Mouse (Mus musculus): ENCODE data around the gene Pde3a.
A peak's percentile ranks its signal among the peaks of the same experiment; 100 is the strongest.

The Pde3a gene

DNA sequence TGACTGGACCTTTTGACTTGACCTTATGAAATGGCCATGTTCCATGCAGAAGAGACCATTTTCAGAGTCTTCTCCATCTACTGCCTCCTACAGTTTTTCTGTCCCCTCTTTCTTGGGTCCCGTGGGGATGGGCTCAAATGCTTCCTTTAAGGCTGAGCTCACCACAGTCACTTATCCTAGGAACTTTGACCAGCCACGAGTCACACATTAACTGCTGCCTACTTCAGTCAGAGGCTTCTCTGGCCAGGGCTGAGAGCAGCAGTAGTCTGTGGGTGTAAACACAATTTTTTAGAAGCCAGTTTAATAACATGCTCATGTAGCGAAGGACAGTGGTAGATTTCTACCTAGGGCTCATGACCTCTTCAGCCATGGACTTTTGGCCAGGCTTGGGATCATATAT, 79.0 kb downstream of the Pde3a start:
- no peak for DNase-seq (ENCODE audit: low spot score in 2 of 2)

DNA sequence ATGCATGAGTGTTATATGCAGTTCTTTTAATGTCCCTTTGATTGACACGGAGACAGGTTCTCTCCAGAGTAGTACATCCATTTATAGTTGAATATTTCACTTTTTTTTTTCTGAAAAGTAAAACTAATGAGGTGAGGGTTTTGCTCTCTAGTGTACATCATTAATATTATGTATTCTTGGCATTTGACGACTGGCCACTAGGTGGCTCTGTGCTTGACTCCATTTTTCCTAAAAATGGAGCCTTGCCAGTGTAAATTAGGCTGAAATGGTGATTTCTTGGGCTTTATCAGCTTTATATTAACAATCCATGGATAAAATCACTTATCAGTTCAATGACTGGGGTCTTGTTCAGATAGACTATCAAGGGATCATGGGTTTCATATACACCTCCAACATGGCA, 82.4 kb downstream of the Pde3a start:
- no peak for DNase-seq (ENCODE audit: low spot score in 2 of 2)

DNA sequence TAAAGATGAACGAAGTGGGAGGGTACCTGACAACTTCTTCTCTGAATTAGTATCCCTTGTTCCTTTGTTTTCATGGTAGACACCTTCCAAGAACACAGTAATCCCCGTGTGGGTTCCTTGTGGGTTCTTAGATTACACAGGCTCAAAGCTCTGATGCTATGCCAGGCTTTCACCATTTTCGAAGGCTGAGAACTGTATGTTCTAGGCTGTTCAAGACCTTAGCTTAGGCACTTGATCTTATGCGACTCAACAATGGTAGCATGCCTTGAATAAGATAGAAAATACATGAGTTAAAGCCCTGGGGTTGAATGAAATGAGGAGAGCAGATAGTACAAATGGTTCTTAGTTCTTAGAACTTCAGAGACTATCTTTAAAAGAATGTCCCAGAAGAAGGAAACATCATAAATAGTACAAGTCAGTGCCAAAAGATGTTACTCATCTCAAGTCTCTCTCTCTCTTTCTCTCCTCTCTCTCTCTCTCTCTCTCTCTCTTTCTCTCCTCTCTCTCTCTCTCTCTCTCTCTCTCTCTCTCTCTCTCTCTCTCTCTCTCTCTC, 83.6 kb downstream of the Pde3a start:
- no peak for DNase-seq (ENCODE audit: low spot score in 2 of 2)

DNA sequence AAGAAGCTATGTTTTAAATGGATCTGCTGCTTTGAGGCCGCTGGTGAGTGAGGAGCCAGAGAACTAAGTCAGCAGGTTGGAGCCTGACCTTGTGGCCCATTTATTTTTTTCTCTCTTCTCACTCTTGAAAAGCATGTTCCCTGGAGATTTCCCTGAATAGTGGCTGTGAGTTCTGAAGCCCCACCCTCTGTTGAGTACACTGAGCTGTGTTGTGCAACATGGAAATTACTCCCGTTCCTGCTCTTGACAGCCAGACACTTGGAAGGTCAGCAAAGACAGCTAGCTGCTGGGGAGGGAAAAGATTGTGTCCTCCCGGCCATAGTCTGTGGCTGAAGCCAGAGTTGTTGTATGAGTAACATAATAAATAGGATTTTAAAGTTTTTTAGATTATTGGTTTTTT, 84.2 kb downstream of the Pde3a start:
- no peak for DNase-seq (ENCODE audit: low spot score in 2 of 2)

DNA sequence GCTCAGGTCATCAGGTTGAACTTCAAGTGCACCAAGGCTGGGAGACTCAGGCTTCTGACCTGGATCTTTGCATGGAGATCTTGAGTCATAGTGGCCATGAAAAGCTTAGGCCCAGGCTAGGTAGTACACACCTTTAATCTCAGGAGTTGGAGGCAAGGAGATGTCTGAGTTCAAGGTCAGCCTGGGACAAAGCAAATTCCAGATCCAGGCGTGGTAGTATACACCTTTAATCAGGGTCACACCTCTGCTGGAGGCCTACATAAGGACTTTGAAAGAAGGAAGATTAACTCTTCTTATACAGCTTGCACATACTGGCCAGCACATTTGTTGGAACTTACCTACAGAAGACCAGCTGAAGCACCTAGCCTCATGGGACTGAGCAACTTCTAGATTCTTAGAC, 86.8 kb downstream of the Pde3a start:
- no peak for DNase-seq (ENCODE audit: low spot score in 2 of 2)

DNA sequence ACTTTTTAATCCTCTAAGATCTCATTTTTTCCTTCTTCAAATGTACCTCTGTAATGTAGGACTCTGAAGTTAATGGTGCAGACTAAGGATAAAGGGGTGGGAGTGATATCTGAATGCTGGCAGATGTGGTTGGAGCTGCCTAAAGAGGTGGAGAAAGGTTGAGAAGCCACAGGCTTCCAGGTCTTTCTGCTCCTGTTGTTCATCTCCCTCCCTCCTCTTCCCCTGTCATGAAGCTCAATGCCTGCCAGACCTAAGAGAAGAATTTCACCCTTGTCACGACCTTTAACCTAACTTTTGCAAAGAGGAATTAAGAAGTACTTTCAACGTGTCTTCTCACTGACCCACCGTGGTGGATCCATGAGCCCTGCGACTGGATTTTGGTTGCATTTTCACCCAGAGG, 87.4 kb downstream of the Pde3a start:
- no peak for DNase-seq (ENCODE audit: low spot score in 2 of 2)

DNA sequence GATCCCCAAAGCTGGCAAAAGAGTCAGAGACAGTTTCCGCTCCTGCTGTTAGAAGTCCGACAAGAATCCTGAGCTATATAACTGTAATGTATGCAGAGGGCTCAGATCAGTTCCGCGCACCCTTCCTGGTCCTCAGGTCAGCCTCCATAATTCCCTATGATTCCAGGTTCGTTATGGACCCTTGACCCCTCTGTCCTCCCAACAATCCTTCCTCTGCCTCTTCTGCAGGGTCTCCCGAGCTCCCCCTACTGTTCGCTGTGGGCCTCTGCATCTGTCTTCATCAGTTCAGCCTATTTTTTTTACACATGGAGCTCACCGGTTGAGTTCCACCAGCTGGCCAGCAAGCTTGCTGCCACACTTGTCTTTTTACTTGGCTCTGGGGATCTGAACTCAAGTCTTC, 88.6 kb downstream of the Pde3a start:
- DNase-seq (ENCODE audit: low spot score in 2 of 2) = peak in 1 of 2 experiments; percentile 16

DNA sequence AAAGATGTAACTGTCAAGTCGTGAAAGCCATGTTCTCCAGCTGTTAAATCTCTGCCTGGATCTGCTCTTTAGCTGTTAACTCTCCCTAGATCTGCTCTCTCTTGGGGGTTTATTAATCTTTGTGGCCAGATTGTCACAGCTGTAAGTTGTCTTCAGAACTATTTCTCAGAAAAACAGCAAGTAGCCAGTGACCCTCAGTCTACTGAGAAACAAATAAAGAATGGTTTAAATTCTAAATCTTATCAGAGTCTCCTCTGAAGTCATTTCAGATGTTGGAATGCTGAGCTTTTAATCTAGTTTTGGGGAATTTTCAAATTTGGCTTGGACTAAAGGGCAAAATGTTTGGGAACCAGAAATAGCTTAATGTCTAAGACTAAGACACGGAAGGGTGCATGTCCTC, 92.3 kb downstream of the Pde3a start:
- no peak for DNase-seq (ENCODE audit: low spot score in 2 of 2)

DNA sequence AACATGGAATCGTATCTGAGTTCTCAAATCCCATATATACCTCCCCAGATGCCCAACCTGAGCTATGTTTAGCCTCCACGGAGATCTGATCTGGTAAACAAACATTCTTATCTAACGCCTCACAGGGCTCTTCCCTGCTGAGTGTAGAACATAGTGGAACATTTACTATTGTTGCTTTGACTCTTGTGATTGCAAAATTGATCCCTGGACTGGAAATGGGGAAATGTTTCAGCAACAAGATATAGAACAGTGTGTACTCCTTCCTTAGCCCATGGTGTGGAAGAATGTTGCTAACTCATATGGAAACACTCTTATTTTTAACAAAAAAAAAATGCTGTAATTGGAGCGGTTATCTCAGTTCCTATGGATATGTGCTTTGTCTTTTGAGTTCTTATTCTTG, 98.8 kb downstream of the Pde3a start:
- DNase-seq (ENCODE audit: low spot score in 2 of 2) = no peak

DNA sequence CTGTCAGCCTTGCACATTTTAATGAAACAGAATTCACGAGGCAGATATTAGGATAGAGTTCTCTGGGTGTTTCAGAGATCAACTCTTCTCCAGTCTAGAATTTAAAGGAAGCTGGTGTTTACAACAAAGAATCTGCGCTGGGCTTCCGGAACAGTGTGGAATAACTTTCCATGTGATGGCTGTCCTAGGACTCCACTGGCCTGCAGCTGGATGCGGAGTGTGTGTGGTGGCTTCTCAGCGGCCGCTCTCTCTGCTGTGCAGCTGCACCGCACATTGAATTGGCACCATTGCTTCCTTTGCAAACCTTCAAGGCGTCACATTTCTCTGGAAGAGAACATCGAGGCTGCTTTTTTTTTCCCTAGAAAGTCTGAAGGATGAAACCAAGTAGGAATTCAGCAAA, 99.5 kb downstream of the Pde3a start:
- no peak for DNase-seq (ENCODE audit: low spot score in 2 of 2)

DNA sequence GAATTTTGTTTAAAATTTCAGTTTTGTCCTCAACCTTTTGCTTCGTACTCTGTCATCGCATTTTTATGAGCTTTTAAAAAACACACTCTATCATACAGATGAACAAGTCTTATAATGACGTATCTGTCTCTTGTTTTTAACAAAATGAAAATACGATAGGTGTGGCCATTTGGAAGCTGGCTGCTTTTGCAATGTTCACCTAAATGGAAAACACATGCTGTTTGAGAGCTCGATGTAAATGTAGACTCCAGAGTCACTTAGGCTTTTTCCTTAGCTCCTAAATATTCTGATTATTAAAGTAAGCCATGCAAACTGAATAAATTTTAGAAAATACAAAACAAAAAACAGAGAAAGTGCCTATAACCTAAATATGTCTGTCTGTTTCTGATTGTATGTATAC, 101.2 kb downstream of the Pde3a start:
- DNase-seq (ENCODE audit: low spot score in 2 of 2) = no peak

DNA sequence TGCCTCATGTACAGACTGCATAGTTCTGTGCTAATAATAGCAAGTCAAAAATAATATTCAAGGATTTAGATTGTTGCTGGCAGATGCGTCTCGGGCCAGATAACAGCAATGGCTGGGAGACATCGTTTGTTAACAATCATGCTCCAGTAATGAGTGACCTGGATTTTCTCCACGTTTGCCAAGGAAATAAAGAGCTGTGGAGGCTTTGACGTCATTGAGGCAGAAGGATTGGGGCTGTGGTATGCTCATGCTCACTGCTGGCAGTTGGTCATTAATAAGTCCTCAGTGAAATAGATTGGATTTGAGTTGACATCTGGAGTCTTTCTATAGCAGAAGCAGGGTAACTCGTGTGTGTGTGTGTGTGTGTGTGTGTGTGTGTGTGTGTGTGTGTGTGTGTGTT, 103.2 kb downstream of the Pde3a start:
- DNase-seq (ENCODE audit: low spot score in 2 of 2) = no peak

DNA sequence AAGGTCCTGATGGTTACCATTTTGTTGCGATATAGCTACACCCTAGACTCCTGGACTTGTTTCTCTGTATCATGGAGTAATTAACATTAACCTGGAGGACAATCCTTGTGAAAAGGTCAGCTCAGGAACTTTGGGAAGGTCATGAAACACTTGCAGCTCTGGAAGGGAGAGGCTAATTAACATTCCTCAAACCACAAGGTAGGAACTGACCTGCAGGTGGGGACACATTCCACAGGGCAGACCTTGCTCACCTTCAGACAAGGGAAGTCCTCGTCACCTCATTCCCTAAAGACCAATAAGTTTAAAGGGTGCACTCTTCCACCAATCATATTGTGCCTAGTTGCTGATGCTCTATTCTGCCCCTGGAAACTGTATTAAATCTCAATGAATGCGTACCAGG, 114.6 kb downstream of the Pde3a start:
- no peak for DNase-seq (ENCODE audit: low spot score in 2 of 2)

DNA sequence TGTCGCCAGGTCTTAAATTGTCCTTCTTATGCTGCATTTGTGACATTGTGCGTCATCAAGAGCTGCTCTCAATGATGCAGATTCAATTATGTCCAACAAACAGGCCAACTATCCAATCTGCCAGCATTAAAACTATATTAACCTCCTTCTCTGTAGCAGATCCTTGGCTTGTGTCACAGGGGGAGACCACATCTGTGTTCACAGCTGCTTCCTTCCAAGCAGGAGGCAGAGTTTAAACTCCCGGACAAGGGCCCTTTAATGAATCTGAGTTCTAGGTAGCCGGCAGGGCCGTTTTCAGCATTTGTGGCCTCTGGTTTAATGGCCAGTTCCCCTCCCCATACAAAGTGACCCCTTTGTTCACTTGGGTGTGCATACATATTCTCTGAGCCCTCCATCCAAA, 118.0 kb downstream of the Pde3a start:
- no peak for DNase-seq (ENCODE audit: low spot score in 2 of 2)

DNA sequence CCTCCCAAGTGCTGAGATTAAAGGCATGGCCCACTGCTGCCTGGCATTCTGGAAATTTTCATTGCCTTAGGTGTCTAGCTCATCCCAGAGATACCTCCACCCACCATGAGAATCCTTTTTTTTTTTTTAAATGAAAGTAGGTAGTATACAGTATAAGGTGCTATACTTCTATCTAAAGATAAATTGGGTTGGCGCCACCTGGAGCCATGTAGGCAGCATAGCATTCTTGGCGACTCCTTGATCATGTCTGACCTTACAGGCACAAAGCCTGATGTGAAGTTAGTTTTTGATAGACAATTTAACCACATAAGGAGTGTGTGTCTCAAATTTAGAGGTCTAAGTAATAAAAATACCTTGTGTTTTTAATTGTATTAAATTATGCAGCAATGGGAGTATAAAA, 123.6 kb downstream of the Pde3a start:
- no peak for DNase-seq (ENCODE audit: low spot score in 2 of 2)

DNA sequence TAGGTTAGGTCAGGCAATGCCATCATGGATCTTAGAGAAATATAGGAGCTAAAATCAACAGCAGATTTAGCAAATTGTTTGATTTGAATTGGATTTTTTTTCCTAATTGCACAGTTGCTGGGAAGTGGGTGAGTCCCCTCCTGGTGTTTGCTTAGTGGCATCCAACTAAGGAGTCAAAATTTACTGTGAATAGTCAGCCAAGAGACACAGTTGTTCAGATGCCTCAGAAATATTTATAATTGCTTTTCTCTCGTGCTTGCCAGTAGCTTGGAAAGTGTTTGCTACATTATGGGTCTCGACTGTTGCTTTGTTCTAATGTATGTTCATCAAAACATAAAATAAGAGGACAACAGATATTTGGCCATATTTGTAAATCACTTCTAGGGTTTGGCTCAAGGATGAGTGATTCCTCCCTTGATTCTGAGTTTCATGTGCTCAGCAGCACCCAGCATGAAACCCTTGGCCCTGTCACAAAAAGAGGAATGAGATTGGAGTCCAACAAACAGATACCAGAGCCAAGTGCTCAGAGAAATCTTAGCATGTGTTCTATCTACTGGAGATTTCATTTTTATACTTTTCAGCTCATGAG, 125.5 kb downstream of the Pde3a start:
- DNase-seq (ENCODE audit: low spot score in 2 of 2) = no peak

DNA sequence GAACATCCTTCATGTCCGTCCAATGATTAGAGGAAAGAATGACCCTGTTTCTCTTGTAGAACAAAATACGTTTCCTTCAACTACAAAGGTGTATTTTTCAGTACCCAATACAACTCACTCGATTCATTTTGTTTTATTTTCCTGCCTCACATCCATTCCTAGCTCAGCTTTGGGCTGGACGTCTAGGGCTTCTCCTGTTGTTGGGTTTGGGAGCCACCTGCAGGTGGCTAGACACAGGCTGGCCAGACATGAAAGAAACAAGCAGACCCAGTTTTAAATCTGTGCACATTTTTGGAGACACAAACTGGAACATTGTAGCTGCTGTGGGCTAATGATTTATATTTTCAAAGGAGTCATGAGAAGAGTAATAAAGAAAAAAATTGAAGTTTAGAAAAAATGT, 126.1 kb downstream of the Pde3a start:
- DNase-seq (ENCODE audit: low spot score in 2 of 2) = no peak

DNA sequence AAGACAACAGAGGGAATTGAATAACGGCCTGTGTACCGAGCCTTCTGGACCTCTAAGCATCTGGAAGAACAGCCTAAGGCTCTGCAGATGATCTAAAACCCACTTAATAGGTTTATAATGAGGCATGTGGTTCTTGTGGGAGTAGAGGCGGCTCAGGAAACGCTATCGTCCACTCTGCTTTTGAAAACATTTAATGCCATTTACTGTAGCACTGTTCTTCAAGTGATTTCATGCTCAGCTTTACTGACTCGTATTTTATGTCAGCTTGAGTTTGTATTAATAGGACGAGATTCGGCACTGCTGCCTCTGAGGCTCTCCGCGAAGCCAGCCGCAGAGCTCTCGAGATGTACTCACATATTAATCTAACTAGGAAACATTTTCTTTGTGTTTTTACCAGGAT, 131.9 kb downstream of the Pde3a start:
- no peak for DNase-seq (ENCODE audit: low spot score in 2 of 2)

DNA sequence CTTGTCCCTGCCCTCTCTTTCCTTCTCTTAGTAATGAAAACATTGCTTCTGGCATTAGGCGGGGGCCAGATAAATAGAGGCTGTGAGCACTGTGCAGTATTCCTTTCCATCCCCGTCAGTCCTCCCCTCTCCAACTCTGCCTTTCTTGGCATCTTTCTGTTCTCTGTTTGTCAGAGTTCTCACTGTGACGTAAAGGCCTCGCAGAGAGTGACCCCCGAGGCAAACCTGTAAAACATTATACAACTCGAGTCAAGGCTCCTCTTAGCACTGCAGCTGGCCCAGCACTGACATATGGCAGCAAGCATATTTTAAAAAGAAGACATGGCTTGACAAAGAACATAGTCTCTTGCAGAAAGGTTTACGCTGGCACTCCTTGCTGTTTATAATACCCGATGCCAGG, 132.4 kb downstream of the Pde3a start:
- no peak for DNase-seq (ENCODE audit: low spot score in 2 of 2)

DNA sequence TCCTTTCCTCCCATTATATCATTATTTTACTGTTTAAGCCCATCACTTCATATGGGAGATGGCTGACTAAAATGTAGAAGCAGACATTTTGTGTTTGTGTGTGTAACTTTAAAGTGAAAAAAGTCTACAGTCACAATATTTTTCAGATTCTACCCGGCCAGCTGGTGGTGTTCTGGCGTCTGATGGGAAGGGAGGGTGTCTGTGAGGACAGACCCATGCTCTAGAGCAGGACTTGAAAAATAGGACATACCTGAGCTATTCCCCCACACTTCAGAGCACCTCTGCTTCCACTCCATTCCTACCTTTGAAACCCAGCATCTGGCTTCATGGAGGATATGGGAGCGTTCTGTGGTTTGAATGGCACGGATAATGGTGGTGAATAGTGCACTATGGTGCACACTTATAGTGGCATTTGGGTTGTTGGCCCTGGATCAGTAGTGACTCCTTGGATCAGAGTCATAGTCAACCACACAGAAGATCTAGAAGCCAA, 132.9 kb downstream of the Pde3a start:
- DNase-seq (ENCODE audit: low spot score in 2 of 2) = no peak

DNA sequence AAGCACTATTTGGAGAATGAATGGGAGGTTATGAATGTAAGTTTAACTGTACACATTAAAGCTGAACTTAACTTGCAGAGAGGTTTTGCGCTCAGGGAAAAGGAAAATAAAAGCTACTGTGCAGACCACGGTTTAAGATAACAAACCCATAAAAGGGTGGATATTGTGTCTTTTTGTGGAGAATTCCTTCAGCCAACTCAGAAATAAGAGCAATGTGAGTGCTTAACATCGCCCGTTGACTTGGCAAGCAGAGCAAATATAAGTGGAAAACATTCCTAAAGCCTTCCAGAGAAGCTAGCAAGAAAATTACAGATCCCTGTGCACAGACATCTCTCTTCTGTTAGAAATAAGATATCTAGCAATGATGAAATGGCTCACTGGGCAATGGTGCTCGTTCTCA, 139.0 kb downstream of the Pde3a start:
- DNase-seq (ENCODE audit: low spot score in 2 of 2) = no peak

DNA sequence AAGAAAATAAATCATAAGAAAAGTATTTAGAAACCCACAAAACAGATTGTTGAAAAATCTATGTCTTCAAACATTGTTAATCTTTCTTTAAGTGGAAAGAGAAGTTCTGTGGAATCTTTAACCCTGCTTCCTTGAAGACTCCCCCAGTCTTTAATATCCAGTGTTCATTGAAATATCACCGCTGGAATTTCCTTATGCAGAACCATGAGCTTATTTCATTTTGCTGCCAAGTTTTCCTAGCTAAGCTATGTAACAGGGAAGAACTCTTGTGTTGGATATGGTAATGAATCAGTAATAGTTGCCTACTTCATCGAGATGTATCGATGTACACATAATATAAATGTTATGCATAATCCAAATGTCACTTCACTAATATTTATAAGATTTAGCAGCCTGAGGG, 146.9 kb downstream of the Pde3a start:
- DNase-seq (ENCODE audit: low spot score in 2 of 2) = no peak

DNA sequence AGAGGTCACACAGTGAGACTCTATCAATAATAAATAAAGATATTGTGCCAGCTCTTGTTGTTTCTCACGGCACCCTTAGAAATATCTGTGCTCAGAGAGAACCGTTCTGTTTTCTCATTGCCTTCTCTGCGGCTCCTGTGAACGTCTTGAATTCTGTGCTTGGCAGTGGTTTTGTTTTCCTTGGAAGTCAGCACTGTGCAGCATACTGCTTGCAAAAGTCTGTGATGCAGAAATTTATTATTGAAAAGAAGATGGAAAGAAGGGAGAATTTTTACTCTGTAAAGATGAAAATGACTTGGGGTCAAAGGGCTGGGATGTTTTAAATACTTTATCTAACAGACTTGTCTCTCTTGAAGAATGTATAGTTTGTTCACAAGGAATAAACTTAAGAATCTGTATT, 150.3 kb downstream of the Pde3a start:
- DNase-seq (ENCODE audit: low spot score in 2 of 2) = no peak

DNA sequence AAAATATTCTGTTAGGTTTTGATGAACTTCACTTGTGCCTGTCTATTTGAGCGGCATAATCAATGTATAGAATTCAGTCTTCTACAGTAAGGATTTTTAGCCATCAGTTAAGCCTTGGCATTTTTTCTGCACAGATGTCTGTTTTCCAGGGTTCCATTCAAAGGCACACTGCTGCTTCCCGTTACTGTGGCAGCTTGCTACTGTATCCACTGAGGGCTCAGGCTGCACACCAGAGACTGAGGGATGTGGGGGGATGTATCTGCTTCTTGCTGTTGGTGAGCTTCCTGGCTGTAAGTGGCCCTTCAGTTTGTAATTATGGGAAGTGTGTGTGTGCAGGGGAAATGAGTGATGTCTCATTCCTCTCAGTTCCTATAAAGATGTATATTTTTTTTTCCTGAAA, 154.9 kb downstream of the Pde3a start:
- no peak for DNase-seq (ENCODE audit: low spot score in 2 of 2)

Data from spleen, postnatal 10 days (tissue).